Comparison of ENCODE assay signal across 22 mouse cellular contexts in genomic region chr8:48636979-48637378, GRCm38 (mm10).
DNase-seq lines count a peak whose midpoint lies in the region; ATAC-seq and TF ChIP-seq lines count a peak whose summit lies in the region.
"Had no signal": no experiment of that assay in that cellular context is flagged by ENCODE, and none has a peak within 500 bp of the region (broad histone marks: within the 10 kb centered on the region; RNA-seq: fewer than 3 reads in every experiment).

No protein-coding gene starts in this region.

- H3K4me2 ChIP-seq in intestine, embryonic 15.5 days (replicated peaks): no peak overlapping the region
- H3K4me2 ChIP-seq in intestine, embryonic 16.5 days (ENCODE audit: low read depth, low read length): no peak overlapping the region
- no peak overlapping the region for H3K4me2 ChIP-seq in intestine, postnatal 0 days (replicated peaks; ENCODE audit: low read depth)

- no peak overlapping the region for H3K9ac ChIP-seq in intestine, embryonic 15.5 days
- no peak overlapping the region for H3K9ac ChIP-seq in intestine, embryonic 16.5 days (ENCODE audit: low read depth, low read length)
- H3K9ac ChIP-seq in intestine, postnatal 0 days (ENCODE audit: low read depth, low read length): no peak overlapping the region

- H3K4me1 ChIP-seq in intestine, embryonic 15.5 days (replicated peaks): 0 out of 2 replicates have a peak, but pooled peaks cover 8% of the 10 kb centered on the region
- H3K4me1 ChIP-seq in intestine, embryonic 16.5 days (ENCODE audit: control insufficient read depth, insufficient read depth, low read length): peaks cover 5% of the 10 kb centered on the region; the same call in 1 of the 2 replicates
- H3K4me1 ChIP-seq in intestine, postnatal 0 days (replicated peaks; ENCODE audit: control insufficient read depth, insufficient read depth, low read length): no peaks in the 10 kb centered on the region

- WGBS in intestine, embryonic 15.5 days: 65% methylated on average over 5 of the region's 5 CpGs
- WGBS in intestine, embryonic 16.5 days: 72% methylated on average over 5 of the region's 5 CpGs
- WGBS in intestine, postnatal 0 days: 47% methylated on average over 5 of the region's 5 CpGs

- peak; percentile 69 for ATAC-seq in intestine, embryonic 15.5 days
- ATAC-seq in intestine, embryonic 16.5 days: peak; percentile 73
- ATAC-seq in intestine, postnatal 0 days: peak; percentile 71; the same call in 1 of the 2 replicates
- ATAC-seq in granulocyte monocyte progenitor cell, adult 5-6 weeks (replicated peaks; ENCODE audit: poor library complexity, severe bottlenecking): no peak
- ATAC-seq: activated CD4-positive, CD25-positive, alpha-beta regulatory T cell, adult 4 months; CD4-positive, CD25-positive, alpha-beta regulatory T cell, adult 4 months; Patski had no signal

- peak; percentile 44 for DNase-seq in heart, adult 11 months
- DNase-seq in heart, adult 9 months (ENCODE audit: low spot score in 2 of 2): no peak
- no peak for DNase-seq in thymus, adult 18-20 months
- DNase-seq in thymus, postnatal 36 days: no peak
- DNase-seq: adrenal gland, adult 2 months; adrenal gland, adult 8-10 months; adrenal gland, postnatal 10 days; adrenal gland, postnatal 14 days; adrenal gland, postnatal 25 days; adrenal gland, postnatal 36 days; B cell, adult 2 months; cerebellum, adult 11 months; cerebellum, adult 11-12 months had no signal

- no peaks in the 10 kb centered on the region for H3K36me3 ChIP-seq in intestine, embryonic 15.5 days
- no peaks in the 10 kb centered on the region for H3K36me3 ChIP-seq in intestine, embryonic 16.5 days (ENCODE audit: control insufficient read depth, insufficient read depth, low read length)
- no peaks in the 10 kb centered on the region for H3K36me3 ChIP-seq in intestine, postnatal 0 days (ENCODE audit: control insufficient read depth, insufficient read depth)
- H3K36me3 ChIP-seq: G1E had no signal

- H3K9me3 ChIP-seq in intestine, embryonic 15.5 days: no peaks in the 10 kb centered on the region
- no peaks in the 10 kb centered on the region for H3K9me3 ChIP-seq in intestine, embryonic 16.5 days (ENCODE audit: control insufficient read depth, low read length)
- H3K9me3 ChIP-seq in intestine, postnatal 0 days (ENCODE audit: control insufficient read depth): no peaks in the 10 kb centered on the region

- no peak for TF ChIP-seq CTCF in intestine, postnatal 0 days (IDR thresholded peaks at IDR 0.05; ENCODE audit: low read depth)

- no peaks in the 10 kb centered on the region for H3K27me3 ChIP-seq in intestine, embryonic 15.5 days (replicated peaks)
- no peaks in the 10 kb centered on the region for H3K27me3 ChIP-seq in intestine, embryonic 16.5 days (replicated peaks; ENCODE audit: control insufficient read depth, insufficient read depth, low read length)
- no peaks in the 10 kb centered on the region for H3K27me3 ChIP-seq in intestine, postnatal 0 days (replicated peaks; ENCODE audit: control insufficient read depth, insufficient read depth, low read length)
- H3K27me3 ChIP-seq: CH12.LX, Patski had no signal

- no peak overlapping the region for H3K27ac ChIP-seq in intestine, embryonic 15.5 days
- H3K27ac ChIP-seq in intestine, embryonic 16.5 days (ENCODE audit: low read length): peak overlapping the region; percentile 6; the same call in 1 of the 2 replicates
- H3K27ac ChIP-seq in intestine, postnatal 0 days (ENCODE audit: low read depth, low read length): no peak overlapping the region

- no peak overlapping the region for H3K4me3 ChIP-seq in intestine, embryonic 15.5 days (replicated peaks)
- no peak overlapping the region for H3K4me3 ChIP-seq in intestine, embryonic 16.5 days (ENCODE audit: low read length)
- H3K4me3 ChIP-seq in intestine, postnatal 0 days (ENCODE audit: low read depth, low read length): no peak overlapping the region
